Mouse (Mus musculus): ENCODE data around the gene Lpar2. TPM values are rescaled to one million over a fixed set of nuclear protein-coding genes. Genes with fewer than 3 reads are reported as not detected.

The Lpar2 gene
- polyA plus RNA-seq, 1 experiment from 2014 or later: 1.0 TPM

GRCm38 (mm10) chr8:69867696-69868326 lies 45.6 kb downstream of the Lpar2 start:
- Histone ChIP-seq H3K27ac (ENCODE audit: low read depth) (no peak overlapping the region), H3K27me3 (ENCODE audit: insufficient read depth, low read length) (no peaks in the 10 kb centered on the region), H3K4me3 (ENCODE audit: low read depth, low read length) (no peak overlapping the region), H3K36me3 (ENCODE audit: insufficient read depth) (no peaks in the 10 kb centered on the region), H3K4me2 (no peak overlapping the region), H3K9me3 (ENCODE audit: low read depth, low read length) (no peaks in the 10 kb centered on the region), H3K4me1 (ENCODE audit: insufficient read depth) (no peaks in the 10 kb centered on the region), H3K9ac (no peak overlapping the region)
- 64% methylated on average over 5 of the region's 5 CpGs for WGBS
- TF ChIP-seq CTCF (IDR thresholded peaks at IDR 0.05; ENCODE audit: low read depth): no peak
- ATAC-seq (ENCODE audit: insufficient read depth) (no peak), DNase-seq (no peak)

DNA sequence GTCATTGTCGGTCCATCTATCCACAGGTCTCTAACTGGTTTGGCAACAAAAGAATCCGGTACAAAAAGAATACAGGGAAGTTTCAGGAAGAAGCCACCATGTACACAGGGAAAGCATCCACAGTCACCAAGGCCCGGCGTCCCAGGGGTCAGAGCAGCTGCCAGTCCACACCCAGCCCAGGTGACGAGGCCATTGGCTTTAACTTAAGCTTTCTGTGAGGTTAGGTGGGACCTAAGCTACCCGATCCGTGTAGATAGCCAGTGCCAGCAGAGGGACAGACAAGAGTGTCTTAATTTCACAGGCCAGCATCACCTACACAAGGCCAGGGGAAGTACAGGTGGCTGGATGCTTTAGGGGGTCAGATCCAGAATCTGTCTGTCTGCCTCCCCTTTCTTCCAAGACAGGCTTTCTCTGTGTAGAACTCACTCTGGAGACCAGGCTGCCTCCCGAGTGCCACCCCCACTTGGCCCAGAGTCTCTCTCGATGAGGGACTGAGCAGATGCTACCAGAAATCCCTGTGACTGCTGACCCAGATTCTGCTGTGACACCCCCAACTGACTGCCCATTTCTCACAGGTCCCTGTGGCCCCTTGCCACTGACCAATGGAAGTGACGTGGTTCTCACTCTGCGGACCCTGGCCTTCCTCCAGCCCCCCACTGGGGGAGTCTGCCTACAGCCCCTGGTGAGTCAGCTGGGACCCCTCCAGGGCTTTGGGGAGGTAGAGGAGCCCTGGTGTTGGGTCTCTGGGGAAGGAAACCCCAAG lies 48.0 kb downstream of the Lpar2 start:
- no peak overlapping the region for H3K27ac ChIP-seq (ENCODE audit: low read depth)
- DNase-seq (no peak), ATAC-seq (ENCODE audit: insufficient read depth) (no peak)
- H3K4me2 ChIP-seq: no peak overlapping the region
- H3K9me3 ChIP-seq (ENCODE audit: low read depth, low read length): no peaks in the 10 kb centered on the region
- TF ChIP-seq CTCF (IDR thresholded peaks at IDR 0.05; ENCODE audit: low read depth): no peak
- no peak overlapping the region for H3K4me3 ChIP-seq (ENCODE audit: low read depth, low read length)
- WGBS: 73% methylated on average over 11 of the region's 11 CpGs
- no peaks in the 10 kb centered on the region for H3K4me1 ChIP-seq (ENCODE audit: insufficient read depth)
- H3K27me3 ChIP-seq (ENCODE audit: insufficient read depth, low read length): no peaks in the 10 kb centered on the region
- no peak overlapping the region for H3K9ac ChIP-seq
- H3K36me3 ChIP-seq (ENCODE audit: insufficient read depth): no peaks in the 10 kb centered on the region

DNA sequence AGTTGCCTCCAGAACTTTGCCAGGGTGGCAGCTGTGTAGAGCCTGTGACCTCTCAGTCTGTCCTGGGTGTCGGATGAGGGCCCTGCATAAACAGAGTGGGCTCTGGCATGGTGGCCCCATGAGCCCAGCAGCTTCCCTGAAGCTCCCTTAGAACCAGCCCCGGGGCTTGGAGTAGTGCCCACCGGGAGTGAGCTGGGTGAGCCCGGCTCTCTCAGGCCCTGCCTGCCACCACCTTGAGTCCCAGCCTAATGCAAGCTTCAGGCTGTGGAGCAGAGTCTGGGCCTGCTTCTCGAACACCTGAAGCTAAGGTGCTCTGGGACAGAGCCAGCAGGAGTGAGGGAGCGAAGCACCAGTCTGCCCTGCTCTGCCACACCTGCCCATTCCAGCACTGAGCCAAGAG lies 48.7 kb downstream of the Lpar2 start:
- no peaks in the 10 kb centered on the region for H3K36me3 ChIP-seq (ENCODE audit: insufficient read depth)
- H3K27ac ChIP-seq (ENCODE audit: low read depth): no peak overlapping the region
- no peaks in the 10 kb centered on the region for H3K4me1 ChIP-seq (ENCODE audit: insufficient read depth)
- no peak for ATAC-seq (ENCODE audit: insufficient read depth)
- no peak overlapping the region for H3K4me2 ChIP-seq
- no peak overlapping the region for H3K4me3 ChIP-seq (ENCODE audit: low read depth, low read length)
- no peak overlapping the region for H3K9ac ChIP-seq
- 81% methylated on average over 6 of the region's 6 CpGs for WGBS
- no peak for TF ChIP-seq CTCF (IDR thresholded peaks at IDR 0.05; ENCODE audit: low read depth)
- H3K9me3 ChIP-seq (ENCODE audit: low read depth, low read length): no peaks in the 10 kb centered on the region
- no peaks in the 10 kb centered on the region for H3K27me3 ChIP-seq (ENCODE audit: insufficient read depth, low read length)
- no peak for DNase-seq

- Histone ChIP-seq H3K27ac (ENCODE audit: low read depth) (no peak overlapping the region), H3K4me3 (ENCODE audit: low read depth, low read length) (no peak overlapping the region), H3K9ac (no peak overlapping the region), H3K36me3 (ENCODE audit: insufficient read depth) (no peaks in the 10 kb centered on the region), H3K9me3 (ENCODE audit: low read depth, low read length) (no peaks in the 10 kb centered on the region), H3K27me3 (ENCODE audit: insufficient read depth, low read length) (0 out of 2 replicates have a peak, but pooled peaks cover 2% of the 10 kb centered on the region), H3K4me1 (ENCODE audit: insufficient read depth) (no peaks in the 10 kb centered on the region), H3K4me2 (no peak overlapping the region)
- ATAC-seq (ENCODE audit: insufficient read depth) (no peak), DNase-seq (peak; percentile 91)
- TF ChIP-seq CTCF (IDR thresholded peaks at IDR 0.05; ENCODE audit: low read depth): peak; percentile 82
- WGBS: 14% methylated on average over 9 of the region's 9 CpGs
Observed at GRCm38 (mm10) chr8:69874155-69874554, 51.9 kb downstream of the Lpar2 start.

GRCm38 (mm10) chr8:69874654-69875053 lies 52.4 kb downstream of the Lpar2 start:
- Histone ChIP-seq H3K4me3 (ENCODE audit: low read depth, low read length) (no peak overlapping the region), H3K4me1 (ENCODE audit: insufficient read depth) (no peaks in the 10 kb centered on the region), H3K27ac (ENCODE audit: low read depth) (no peak overlapping the region), H3K36me3 (ENCODE audit: insufficient read depth) (no peaks in the 10 kb centered on the region), H3K27me3 (ENCODE audit: insufficient read depth, low read length) (peaks cover 7% of the 10 kb centered on the region), H3K9me3 (ENCODE audit: low read depth, low read length) (no peaks in the 10 kb centered on the region), H3K9ac (no peak overlapping the region), H3K4me2 (no peak overlapping the region)
- no peak for DNase-seq
- 72% methylated on average over 13 of the region's 13 CpGs for WGBS
- no peak for TF ChIP-seq CTCF (IDR thresholded peaks at IDR 0.05; ENCODE audit: low read depth)
- ATAC-seq (ENCODE audit: insufficient read depth): no peak

DNA sequence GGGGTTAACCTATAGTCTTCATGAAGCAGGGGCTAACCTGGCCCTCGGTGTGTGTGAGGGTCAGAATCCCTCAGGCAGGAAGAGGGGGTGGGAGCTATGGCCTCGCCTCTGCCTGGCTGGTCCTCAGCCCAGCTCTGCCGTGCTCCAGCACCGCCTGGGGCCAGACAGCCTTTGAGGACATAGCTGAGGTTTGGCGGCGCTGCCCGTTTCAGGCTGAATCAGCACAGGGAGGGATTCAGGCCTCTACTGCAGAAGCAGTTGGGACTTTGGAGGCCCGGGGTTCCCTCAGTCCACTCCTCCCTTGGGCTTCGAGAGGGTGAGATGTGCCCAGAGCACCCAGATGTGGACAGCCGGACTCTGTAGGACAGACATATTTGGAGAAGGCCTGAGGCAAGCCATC lies 53.9 kb downstream of the Lpar2 start:
- Histone ChIP-seq H3K9ac (no peak overlapping the region), H3K27me3 (ENCODE audit: insufficient read depth, low read length) (peaks cover 21% of the 10 kb centered on the region), H3K4me1 (ENCODE audit: insufficient read depth) (no peaks in the 10 kb centered on the region), H3K36me3 (ENCODE audit: insufficient read depth) (no peaks in the 10 kb centered on the region), H3K27ac (ENCODE audit: low read depth) (no peak overlapping the region), H3K4me3 (ENCODE audit: low read depth, low read length) (no peak overlapping the region), H3K4me2 (no peak overlapping the region), H3K9me3 (ENCODE audit: low read depth, low read length) (no peaks in the 10 kb centered on the region; the same call in 1 of the 2 replicates)
- DNase-seq: no peak
- TF ChIP-seq CTCF (IDR thresholded peaks at IDR 0.05; ENCODE audit: low read depth): no peak
- 43% methylated on average over 10 of the region's 10 CpGs for WGBS
- no peak for ATAC-seq (ENCODE audit: insufficient read depth)

DNA sequence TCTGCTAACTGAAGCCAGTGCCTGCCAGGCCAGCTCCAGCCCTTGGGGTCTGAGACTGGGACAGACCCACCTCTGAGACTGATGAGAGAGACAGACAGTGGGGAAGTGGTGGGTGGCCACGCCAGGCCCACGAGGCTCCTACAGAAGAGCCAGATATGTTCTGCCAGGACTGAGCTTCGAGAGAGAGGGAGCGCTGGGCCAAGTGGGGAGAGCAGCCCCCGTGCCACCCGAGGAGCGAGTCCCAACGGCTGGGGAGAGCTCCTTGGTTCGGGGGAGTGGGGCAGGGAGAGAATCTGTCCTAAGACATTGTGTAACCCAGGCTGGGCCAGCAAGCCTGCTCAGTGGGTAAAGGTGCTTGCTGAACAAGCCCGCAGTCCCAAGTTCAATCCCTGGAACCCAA lies 54.7 kb downstream of the Lpar2 start:
- H3K4me3 ChIP-seq (ENCODE audit: low read depth, low read length): no peak overlapping the region
- H3K9me3 ChIP-seq (ENCODE audit: low read depth, low read length): no peaks in the 10 kb centered on the region; the same call in 1 of the 2 replicates
- H3K4me2 ChIP-seq: no peak overlapping the region
- H3K9ac ChIP-seq: no peak overlapping the region
- no peaks in the 10 kb centered on the region for H3K4me1 ChIP-seq (ENCODE audit: insufficient read depth)
- no peak for TF ChIP-seq CTCF (IDR thresholded peaks at IDR 0.05; ENCODE audit: low read depth)
- no peak overlapping the region for H3K27ac ChIP-seq (ENCODE audit: low read depth)
- H3K27me3 ChIP-seq (ENCODE audit: insufficient read depth, low read length): peaks cover 30% of the 10 kb centered on the region
- H3K36me3 ChIP-seq (ENCODE audit: insufficient read depth): no peaks in the 10 kb centered on the region
- ATAC-seq (ENCODE audit: insufficient read depth): no peak
- no peak for DNase-seq
- WGBS: 70% methylated on average over 10 of the region's 10 CpGs

All from lung, embryonic 14.5 days (tissue).